Mouse (Mus musculus) subcutaneous adipose tissue, adult 2 months (tissue): Measurements from ENCODE around the gene Depdc1b. TPM values are rescaled to one million over a fixed set of nuclear protein-coding genes. Genes with fewer than 3 reads are reported as not detected.

ENCODE experiments used
- polyA plus RNA-seq: library from polyadenylated mRNA; depleted of rRNA; stranded (reverse); fragments of >200 nt; gene quantifications from 2 replicates; pipeline ENCODE4 v1.2.3, GENCODE M21; 2012; ENCODE audit warnings: low replicate concordance; rRNA removed

Depdc1b gene
- 0.14 and 1.1 TPM in 2 replicates for polyA plus RNA-seq

GRCm38 (mm10) chr13:108315702-108316486 lies at the start of gene Depdc1b:
TSS of gene Depdc1b (plus strand) at chr13:108316332.

DNA sequence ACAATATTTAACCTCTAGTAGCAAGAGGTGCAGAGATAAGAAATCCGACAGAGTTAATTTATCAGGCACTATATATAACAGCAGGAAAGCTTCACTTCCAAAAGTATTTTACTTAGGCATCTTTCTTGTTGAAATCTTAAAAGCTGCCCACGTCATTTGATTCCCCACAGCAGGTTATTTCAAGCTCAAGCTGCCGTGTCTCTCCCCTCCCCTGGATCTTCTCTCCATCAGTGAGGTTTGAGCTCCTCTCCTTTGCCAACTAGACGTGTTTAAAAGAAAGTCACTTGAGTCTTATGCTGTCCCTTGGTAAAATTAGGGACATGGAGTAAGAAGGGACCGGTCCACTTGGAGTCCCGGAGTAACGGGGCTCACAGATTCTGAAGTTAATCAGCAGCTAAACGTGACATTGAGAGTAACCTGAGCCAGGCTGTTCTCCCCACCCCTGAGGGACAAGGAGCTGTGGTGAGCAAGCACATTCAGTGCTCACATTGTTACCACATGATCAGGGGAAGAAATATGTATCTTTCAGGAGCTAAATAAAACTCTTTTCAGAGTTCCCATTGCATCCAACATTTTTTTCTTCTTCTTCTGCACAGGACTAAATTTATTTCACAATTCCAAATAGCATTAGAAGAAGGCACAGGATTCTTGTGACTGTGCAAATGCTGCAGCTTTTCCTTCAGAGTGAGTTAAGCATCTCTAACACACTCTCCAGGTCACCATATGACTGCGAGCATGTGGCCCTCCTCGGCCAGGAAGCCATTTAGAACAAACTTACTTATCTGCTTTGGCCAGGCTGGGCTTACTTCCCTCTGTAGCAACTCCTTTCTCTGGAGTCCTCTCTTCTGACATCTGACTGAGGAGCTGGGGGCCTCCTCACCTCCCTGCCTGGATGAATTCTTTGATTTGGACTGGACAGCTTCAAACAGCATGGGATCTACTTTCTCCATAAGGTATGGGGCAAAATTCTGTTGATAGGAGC lies 133.3 kb downstream of the Depdc1b start, which contains the start of gene Pde4d:
Gene Pde4d, plus strand, starts transcription at position 833 of the 982 bp plus-strand sequence.

Other genes starting within 250 kb of the Depdc1b start
- 7.4 and 7.7 TPM in 2 replicates for gene Ndufaf2, start 157.7 kb upstream of the Depdc1b start, polyA plus RNA-seq
- gene Ercc8, start 157.6 kb upstream of the Depdc1b start, polyA plus RNA-seq: 4.7 and 9.8 TPM in 2 replicates
- 0.16 and 1.5 TPM in 2 replicates for gene Elovl7, start 101.9 kb upstream of the Depdc1b start, polyA plus RNA-seq
- gene Pde4d, start 133.6 kb downstream of the Depdc1b start, polyA plus RNA-seq: 16.3 and 19.3 TPM in 2 replicates